Mouse (Mus musculus) olfactory bulb, adult 2 months (tissue): ENCODE measurements around the gene Lyzl6. TPM values are rescaled to one million over a fixed set of nuclear protein-coding genes. Genes with fewer than 3 reads are reported as not detected.

ENCODE experiments used
- H3K27ac ChIP-seq: fragments of 200-500 bp; 2 replicates; pipeline ENCODE4 v1.5.1; 2012; ENCODE audit warnings: low read depth, low read length; ENCODE audit not compliant: insufficient read depth
- H3K4me1 ChIP-seq: fragments of 200-500 bp; 2 replicates; pipeline ENCODE4 v1.6.1; 2012; ENCODE audit warnings: low read length; ENCODE audit not compliant: control insufficient read depth, insufficient read depth
- H3K4me3 ChIP-seq: fragments of 200-500 bp; 2 replicates; pipeline ENCODE4 v1.5.1; 2012; ENCODE audit warnings: mild to moderate bottlenecking, low read depth, low read length, moderate library complexity; ENCODE audit not compliant: insufficient read depth
- CTCF ChIP-seq: fragments of 200-500 bp; IDR thresholded peaks from 2 replicates; pipeline ENCODE4 v1.5.1; 2012; ENCODE audit warnings: low read depth, mild to moderate bottlenecking, low read length, moderate library complexity; ENCODE audit not compliant: insufficient read depth
- POLR2A ChIP-seq: fragments of 200-500 bp; IDR thresholded peaks from 2 replicates; pipeline ENCODE4 v1.6.1; 2012; ENCODE audit warnings: mild to moderate bottlenecking, low read depth, low read length, moderate library complexity; ENCODE audit not compliant: insufficient read depth
- WGBS: fragments of 180-500 bp; shearing (Covaris S2); methylation state at CpG from one replicate; pipeline ENCODE4 v1.1.7; 2018; 5-methylcytosine and 5-hydroxymethylcytosine counted together
- polyA plus RNA-seq: library from polyadenylated mRNA; stranded (reverse); fragments of >200 nt; gene quantifications from 2 replicates; pipeline ENCODE4 v1.2.4, GENCODE M21; 2012; ENCODE audit warnings: low replicate concordance; ENCODE audit not compliant: missing spikeins, insufficient read depth, insufficient read length

Lyzl6 gene
- polyA plus RNA-seq, 1 experiment = not detected

DNA sequence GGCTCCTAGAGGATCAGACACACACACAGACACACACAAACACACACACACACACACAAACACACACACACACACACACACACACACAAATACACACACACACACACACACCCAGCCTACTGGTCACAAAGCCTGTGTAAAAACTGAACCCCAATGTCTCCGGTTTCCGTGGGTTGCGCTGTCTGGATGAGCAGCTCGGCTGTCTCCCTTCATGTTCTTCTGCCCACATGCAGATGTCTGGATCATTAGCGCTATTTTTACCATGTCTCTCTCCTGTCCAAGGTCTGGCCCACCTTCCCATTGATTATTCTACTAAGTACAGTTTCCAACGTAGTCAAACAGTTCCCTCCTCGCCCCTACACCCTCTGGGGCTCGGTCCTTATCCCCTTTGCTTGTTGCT lies 24.4 kb upstream of the Lyzl6 start:
- H3K4me3 ChIP-seq = no peak overlapping the region
- peaks cover 53% of the 10 kb centered on the region for H3K4me1 ChIP-seq
- peak overlapping the region; percentile 95 for H3K27ac ChIP-seq
- TF ChIP-seq POLR2A (no peak), CTCF (no peak)
- WGBS = 38% methylated on average over 8 of the region's 8 CpGs

DNA sequence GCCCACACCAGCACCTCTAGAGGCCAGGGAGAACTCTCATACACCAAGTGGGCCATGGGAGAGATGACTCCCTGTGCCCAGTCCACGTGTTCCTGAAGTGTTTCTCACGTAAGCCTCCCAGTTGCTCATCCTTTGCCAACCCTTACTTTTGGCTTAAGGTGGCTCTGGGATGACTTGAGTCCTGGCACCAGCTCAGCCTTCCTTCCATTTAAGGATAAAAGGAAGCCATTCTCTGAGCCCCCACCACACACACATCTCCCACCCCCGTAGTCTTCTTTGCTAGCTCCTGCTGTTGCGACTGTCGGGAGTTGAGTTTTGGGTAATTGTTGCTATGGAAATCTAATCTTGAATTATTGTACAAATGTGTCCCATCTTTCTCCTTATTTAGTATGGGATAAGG lies 23.9 kb upstream of the Lyzl6 start:
- 30% methylated on average over 5 of the region's 5 CpGs for WGBS
- TF ChIP-seq CTCF (no peak), POLR2A (no peak)
- Histone ChIP-seq H3K27ac (peak overlapping the region; percentile 95), H3K4me1 (peaks cover 54% of the 10 kb centered on the region), H3K4me3 (no peak overlapping the region)

DNA sequence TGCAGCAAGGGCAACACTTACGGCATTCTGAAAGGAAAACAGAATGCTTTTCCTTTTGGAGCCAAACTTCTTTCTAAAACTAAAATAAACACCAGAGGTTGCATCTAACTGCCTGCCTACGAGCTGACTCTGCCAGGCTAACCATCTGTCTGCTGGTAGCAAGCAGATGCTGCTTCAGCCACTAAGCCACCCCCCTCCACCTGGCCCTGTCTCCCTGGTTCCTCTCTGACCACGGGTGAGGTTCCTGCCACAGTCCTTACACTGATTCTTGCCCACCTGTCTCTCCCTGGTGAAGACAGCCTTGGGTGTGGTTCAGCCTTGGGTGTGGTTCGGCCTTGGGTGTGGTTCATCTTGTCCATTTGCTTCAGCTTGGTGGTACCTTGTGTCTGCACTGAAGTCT lies 23.2 kb upstream of the Lyzl6 start:
- WGBS = 33% methylated on average over 4 of the region's 4 CpGs
- H3K4me3 ChIP-seq = no peak overlapping the region
- H3K4me1 ChIP-seq = peaks cover 48% of the 10 kb centered on the region
- TF ChIP-seq POLR2A = no peak
- TF ChIP-seq CTCF = no peak
- H3K27ac ChIP-seq = peak overlapping the region; percentile 90

DNA sequence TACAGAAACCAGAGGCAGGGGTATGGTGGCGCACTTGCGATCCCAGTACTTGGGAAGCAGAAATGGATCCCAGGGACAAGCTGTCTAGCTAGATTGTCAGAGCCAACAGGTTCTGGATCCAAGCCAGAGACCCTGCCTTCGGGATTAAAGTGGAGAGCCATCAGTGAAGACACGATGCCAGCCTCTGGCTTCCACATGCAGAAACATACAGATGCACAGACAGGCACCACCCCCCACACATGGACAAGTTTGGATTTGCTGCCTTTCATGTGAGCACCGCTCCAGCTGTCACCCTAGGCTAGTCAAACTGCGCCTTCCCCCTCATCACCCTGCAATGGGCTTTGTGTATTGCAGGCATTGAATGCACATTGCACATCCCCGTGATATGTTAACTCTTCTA lies 19.5 kb upstream of the Lyzl6 start:
- Histone ChIP-seq H3K4me1 (peaks cover 46% of the 10 kb centered on the region), H3K4me3 (no peak overlapping the region), H3K27ac (no peak overlapping the region)
- 60% methylated on average over 7 of the region's 7 CpGs for WGBS
- TF ChIP-seq POLR2A (no peak), CTCF (no peak)

DNA sequence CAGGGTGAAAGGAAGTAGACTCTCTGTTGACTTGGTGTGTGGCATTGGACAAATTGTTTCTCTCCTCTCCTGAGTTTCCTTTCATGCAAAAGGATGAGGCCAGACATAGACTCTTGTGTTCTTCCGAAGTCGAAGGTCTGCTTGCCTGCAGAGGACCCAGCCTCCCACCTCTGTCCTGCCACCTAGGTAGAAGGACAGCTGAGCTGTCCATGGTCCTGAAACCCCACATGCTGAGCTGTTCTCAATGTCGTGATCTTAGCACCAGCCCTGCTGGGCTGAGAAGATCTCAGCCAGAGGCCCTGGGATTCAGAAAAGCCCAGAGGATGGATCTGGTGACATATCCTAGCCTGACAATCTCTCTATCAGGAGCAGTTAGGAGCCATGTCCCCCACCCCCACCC lies 17.8 kb upstream of the Lyzl6 start:
- no peak overlapping the region for H3K27ac ChIP-seq
- 26% methylated on average over 3 of the region's 3 CpGs for WGBS
- TF ChIP-seq POLR2A = no peak
- TF ChIP-seq CTCF = no peak
- peaks cover 41% of the 10 kb centered on the region for H3K4me1 ChIP-seq
- H3K4me3 ChIP-seq = no peak overlapping the region

DNA sequence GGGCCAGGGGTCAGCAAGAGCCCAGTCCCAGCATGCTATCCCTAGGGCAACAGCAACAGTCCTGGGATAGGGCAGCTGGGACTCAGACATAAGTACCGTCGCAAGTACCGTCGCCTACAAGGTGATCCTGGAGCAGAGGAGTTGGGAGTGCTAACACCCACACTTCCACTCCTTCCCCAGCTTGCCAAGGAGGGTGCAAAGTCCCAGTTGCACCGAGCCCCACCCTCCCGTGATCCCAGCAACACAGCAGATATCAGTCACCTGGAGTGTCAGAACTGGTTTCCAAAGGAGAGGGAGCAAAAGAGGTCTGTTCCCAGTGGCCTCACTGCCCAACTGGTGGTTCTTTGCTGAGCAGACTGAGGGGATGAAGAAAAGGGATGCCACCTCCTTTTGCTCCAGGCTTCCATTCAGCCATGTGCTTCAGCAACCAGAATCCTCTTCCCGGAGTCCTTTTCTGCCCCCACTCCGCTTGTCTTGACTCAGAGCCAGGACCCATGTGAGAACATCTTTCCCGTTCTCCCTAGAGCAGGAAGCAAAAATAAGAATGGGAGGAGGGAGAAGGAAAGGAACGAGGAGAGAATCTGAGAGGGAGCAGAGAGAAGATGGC lies 14.8 kb upstream of the Lyzl6 start:
- H3K4me1 ChIP-seq = peaks cover 39% of the 10 kb centered on the region
- no peak for TF ChIP-seq CTCF
- no peak for TF ChIP-seq POLR2A
- WGBS = 33% methylated on average over 10 of the region's 10 CpGs
- peak overlapping the region; percentile 57; the same call in 1 of the 2 replicates for H3K27ac ChIP-seq
- no peak overlapping the region for H3K4me3 ChIP-seq

DNA sequence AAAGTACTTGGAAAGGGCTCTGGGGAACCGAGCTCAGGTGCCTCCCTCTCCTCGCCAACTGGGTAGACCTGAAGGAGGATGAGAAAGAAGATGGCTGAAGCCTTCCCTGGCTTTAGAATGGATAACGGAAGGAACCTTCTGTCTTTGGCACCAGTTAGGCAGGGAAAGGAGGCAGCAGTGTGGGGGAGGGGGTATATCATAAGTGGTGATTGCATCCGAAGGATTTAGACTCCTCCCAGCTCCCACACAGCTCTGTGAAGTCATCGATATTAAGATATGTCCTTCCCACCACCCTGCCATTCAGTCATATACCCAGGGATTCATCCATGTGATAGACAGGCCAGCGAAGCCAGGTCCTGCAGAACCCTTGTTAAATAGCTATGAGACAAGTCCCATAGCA lies 12.7 kb upstream of the Lyzl6 start:
- Histone ChIP-seq H3K4me1 (peaks cover 38% of the 10 kb centered on the region), H3K27ac (peak overlapping the region; percentile 78), H3K4me3 (peak overlapping the region; percentile 50)
- TF ChIP-seq CTCF (no peak), POLR2A (no peak)
- 46% methylated on average over 6 of the region's 6 CpGs for WGBS

DNA sequence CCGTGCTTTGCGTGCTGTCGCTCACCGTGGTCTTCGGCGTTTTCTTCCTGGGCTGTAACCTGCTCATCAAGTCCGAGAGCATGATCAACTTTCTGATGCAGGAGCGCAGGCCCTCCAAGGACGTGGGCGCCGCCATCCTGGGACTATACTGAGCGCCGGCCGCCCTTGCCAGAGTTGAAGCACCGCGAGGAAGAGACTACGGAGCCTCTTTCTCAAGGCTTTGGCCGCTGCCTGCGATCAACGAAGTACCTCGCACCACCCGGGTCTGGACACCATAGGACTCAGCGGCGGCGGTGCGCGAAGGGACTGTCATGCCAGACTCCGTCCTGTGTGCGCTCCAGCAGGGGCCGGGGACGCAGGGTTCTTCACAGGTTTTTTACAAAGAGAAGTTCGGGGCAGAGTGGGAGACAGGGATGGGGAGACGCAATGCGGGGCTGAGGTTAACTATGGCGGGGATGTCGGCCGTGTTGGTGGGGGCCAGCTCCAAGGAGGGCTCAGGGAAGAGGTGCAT lies 11.3 kb upstream of the Lyzl6 start:
- H3K4me3 ChIP-seq = peak overlapping the region; percentile 80
- TF ChIP-seq POLR2A (no peak), CTCF (no peak)
- 1% methylated on average over 37 of the region's 37 CpGs for WGBS
- peaks cover 42% of the 10 kb centered on the region for H3K4me1 ChIP-seq
- peak overlapping the region; percentile 97 for H3K27ac ChIP-seq

DNA sequence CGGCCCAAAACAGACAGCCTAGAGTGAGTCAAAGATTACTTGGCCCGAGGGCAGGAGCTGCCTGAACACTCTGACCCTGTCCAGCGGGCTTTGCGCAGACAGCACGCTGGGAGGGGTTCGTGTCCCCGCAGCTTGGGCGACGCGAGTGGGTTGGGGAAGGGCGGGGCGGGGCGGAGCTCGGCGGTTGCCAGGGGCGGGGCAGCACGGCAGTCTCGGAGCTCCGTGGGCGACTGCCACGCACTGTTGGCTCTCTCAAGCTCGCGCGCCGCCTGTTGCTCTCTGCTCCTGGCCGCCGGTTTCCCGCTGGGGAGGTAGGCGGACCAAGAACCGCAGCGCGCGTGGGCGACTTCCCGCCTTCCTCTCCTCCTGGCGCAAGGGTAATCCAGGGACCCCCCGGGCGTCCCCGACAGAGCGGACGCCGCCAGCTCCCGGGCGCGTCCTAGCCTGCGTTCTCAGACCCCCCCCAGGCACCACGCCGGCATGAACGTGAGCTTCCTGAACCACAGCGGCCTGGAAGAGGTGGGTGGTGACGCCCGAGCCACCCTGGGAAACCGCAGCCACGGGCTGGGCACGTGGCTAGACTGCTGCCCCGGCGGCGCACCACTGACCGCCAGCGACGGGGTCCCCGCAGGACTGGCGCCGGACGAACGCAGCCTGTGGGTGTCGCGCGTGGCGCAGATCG lies 10.8 kb upstream of the Lyzl6 start, which contains the start of gene Rprml:
Gene Rprml, plus strand, starts transcription at position 270 of the 682 bp plus-strand sequence.
- TF ChIP-seq POLR2A (peak; percentile 48; the same call in 1 of the 2 replicates), CTCF (no peak)
- Histone ChIP-seq H3K4me1 (peaks cover 38% of the 10 kb centered on the region), H3K27ac (peak within 1 kb of the TSS; percentile 97), H3K4me3 (peak within 1 kb of the TSS; percentile 80)
- WGBS = 1% methylated on average over 66 of the region's 71 CpGs
